Mouse (Mus musculus): Measurements from ENCODE around the gene Ercc2. TPM values are rescaled to one million over a fixed set of nuclear protein-coding genes. Genes with fewer than 3 reads are reported as not detected.

Gene Ercc2
- total and polyA plus RNA-seq, 3 experiments: 34.4 to 44.5 TPM; not detected in 1

DNA sequence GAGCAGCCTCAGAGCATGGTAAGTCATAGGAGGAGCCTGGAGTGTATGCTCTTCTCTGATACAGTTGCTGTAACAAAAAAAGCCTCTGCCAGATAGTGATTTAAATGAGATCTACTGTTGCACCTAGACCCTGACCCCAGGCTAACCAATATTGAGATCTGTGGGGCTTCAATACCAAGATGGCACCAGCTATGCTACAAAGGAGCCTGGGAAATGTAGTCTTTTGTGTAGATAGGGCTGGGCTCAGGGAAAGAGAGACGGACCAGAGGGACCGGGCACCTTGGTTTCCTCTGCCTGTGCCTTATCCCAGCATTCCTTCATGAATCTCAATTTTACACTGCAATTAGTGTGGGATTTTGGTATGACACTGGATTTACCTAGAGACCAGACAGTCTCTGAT, 8.4 kb upstream of the Ercc2 start:
- H3K9me3 ChIP-seq (replicated peaks; ENCODE audit: insufficient read depth, low read length): no peaks in the 10 kb centered on the region
- H3K4me1 ChIP-seq (ENCODE audit: control insufficient read depth in 1 of 2, insufficient read depth in 2 of 2, low read length in 2 of 2): no peaks in the 10 kb centered on the region
- no peaks in the 10 kb centered on the region for H3K36me3 ChIP-seq (ENCODE audit: control insufficient read depth in 1 of 2, insufficient read depth in 2 of 2, low read length in 2 of 2)

DNA sequence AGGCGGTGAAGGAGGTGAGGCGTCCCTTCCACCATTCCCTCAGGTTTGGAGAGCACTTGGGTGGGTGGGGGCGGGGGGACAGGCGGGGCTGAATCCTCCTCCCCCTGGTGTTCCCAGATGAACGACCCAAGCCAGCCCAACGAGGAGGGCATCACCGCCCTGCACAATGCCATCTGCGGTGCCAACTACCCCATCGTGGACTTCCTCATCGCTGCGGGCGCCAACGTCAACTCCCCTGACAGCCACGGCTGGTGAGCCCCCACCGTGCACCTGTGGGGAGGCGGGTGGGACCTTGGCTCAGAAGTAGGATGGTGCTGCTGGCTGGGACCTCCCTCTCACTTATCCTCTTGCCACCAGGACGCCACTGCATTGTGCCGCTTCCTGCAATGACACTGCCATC, 6.4 kb upstream of the Ercc2 start:
- Histone ChIP-seq H3K27me3 (ENCODE audit: control insufficient read depth in 1 of 2, insufficient read depth in 2 of 2, low read length in 2 of 2) (no peaks in the 10 kb centered on the region), H3K4me3 (ENCODE audit: control insufficient read depth in 1 of 2, insufficient read depth in 1 of 2, low read depth in 2 of 2, low read length in 2 of 2) (no peak overlapping the region), H3K27ac (ENCODE audit: control insufficient read depth, low read depth, low read length) (no peak overlapping the region), H3K79me2 (ENCODE audit: control insufficient read depth, insufficient read depth, low read length, poor library complexity) (no peaks in the 10 kb centered on the region), H3K4me1 (ENCODE audit: control insufficient read depth in 1 of 2, insufficient read depth in 2 of 2, low read length in 2 of 2) (no peaks in the 10 kb centered on the region), H3K36me3 (ENCODE audit: control insufficient read depth in 1 of 2, insufficient read depth in 2 of 2, low read length in 2 of 2) (no peaks in the 10 kb centered on the region), H3K9me3 (replicated peaks; ENCODE audit: insufficient read depth, low read length) (no peaks in the 10 kb centered on the region), H3K9ac (ENCODE audit: control insufficient read depth, low read depth, low read length, poor library complexity, severe bottlenecking) (no peak overlapping the region)
- no peak for TF ChIP-seq E2F4 (IDR thresholded peaks at IDR 0.05; ENCODE audit: borderline replicate concordance, low read depth, low read length)
- no peak for TF ChIP-seq ZC3H11A (IDR thresholded peaks at IDR 0.05; ENCODE audit: low read depth, low read length)
- TF ChIP-seq UBTF (IDR thresholded peaks at IDR 0.05; ENCODE audit: borderline replicate concordance, insufficient read depth, low read depth, low read length): no peak
- TF ChIP-seq POLR2A (IDR thresholded peaks at IDR 0.05; ENCODE audit: control insufficient read depth in 1 of 2, insufficient read depth in 1 of 2, low read depth in 1 of 2, low read length in 2 of 2, poor library complexity in 1 of 2): no peak
- TF ChIP-seq MAFK (IDR thresholded peaks at IDR 0.05; ENCODE audit: borderline replicate concordance, low read depth, low read length): no peak
- no peak for TF ChIP-seq MAZ (IDR thresholded peaks at IDR 0.05; ENCODE audit: low read depth, low read length)
- no peak for TF ChIP-seq ELF1 (IDR thresholded peaks at IDR 0.05; ENCODE audit: low read depth, low read length)
- no peak for TF ChIP-seq USF1 (IDR thresholded peaks at IDR 0.05; ENCODE audit: low read depth, low read length)
- no peak for TF ChIP-seq MXI1 (IDR thresholded peaks at IDR 0.05; ENCODE audit: low read depth, low read length)
- TF ChIP-seq USF2 (IDR thresholded peaks at IDR 0.05; ENCODE audit: borderline replicate concordance in 1 of 2, insufficient read depth in 1 of 2, low read depth in 1 of 2, low read length in 2 of 2): no peak
- no peak for TF ChIP-seq NRF1 (IDR thresholded peaks at IDR 0.05; ENCODE audit: insufficient read depth, low read depth, low read length, poor library complexity, severe bottlenecking)
- TF ChIP-seq GATA1 (IDR thresholded peaks at IDR 0.05; ENCODE audit: low read depth, low read length): no peak
- no peak for TF ChIP-seq MYB (IDR thresholded peaks at IDR 0.05; ENCODE audit: low read depth, low read length)
- no peak for DNase-seq (ENCODE audit: low read depth, low spot score)

More for the DNA sequence above, 8.4 kb upstream of the Ercc2 start:
- no peaks in the 10 kb centered on the region for H3K79me2 ChIP-seq (ENCODE audit: control insufficient read depth, insufficient read depth, low read length, poor library complexity)
- no peak overlapping the region for H3K9ac ChIP-seq (ENCODE audit: control insufficient read depth, low read depth, low read length, poor library complexity, severe bottlenecking)
- no peak overlapping the region for H3K4me3 ChIP-seq (ENCODE audit: control insufficient read depth in 1 of 2, insufficient read depth in 1 of 2, low read depth in 2 of 2, low read length in 2 of 2)
- no peaks in the 10 kb centered on the region for H3K27me3 ChIP-seq (ENCODE audit: control insufficient read depth in 1 of 2, insufficient read depth in 2 of 2, low read length in 2 of 2)
- DNase-seq (ENCODE audit: low read depth, low spot score): no peak
- peak; percentile 68 for TF ChIP-seq HCFC1 (IDR thresholded peaks at IDR 0.05; ENCODE audit: low read depth, low read length)
- no peak for TF ChIP-seq MAZ (IDR thresholded peaks at IDR 0.05; ENCODE audit: low read depth, low read length)
- H3K27ac ChIP-seq (ENCODE audit: control insufficient read depth, low read depth, low read length): no peak overlapping the region

DNA sequence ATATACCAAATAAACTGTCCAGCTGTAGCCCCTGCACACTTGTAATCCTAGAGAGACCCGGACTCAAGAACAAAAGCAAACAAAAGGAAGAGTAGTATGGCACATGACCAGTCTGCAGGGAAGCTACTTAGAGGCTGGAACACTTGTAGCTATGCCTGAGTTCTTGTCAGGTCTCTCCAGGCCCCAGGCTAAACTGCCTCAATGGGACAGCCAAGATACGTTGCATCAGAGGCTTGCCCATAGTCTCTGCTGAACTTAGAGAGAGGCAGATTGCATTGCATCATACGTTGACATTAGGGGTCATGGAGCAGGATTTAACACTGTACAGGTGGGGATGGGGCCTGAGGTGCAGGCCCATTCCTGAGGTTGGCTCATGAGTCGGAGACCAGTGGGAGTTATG, 5.8 kb upstream of the Ercc2 start:
- Histone ChIP-seq H3K9ac (ENCODE audit: control insufficient read depth, low read depth, low read length, poor library complexity, severe bottlenecking) (no peak overlapping the region), H3K9me3 (replicated peaks; ENCODE audit: insufficient read depth, low read length) (no peaks in the 10 kb centered on the region), H3K27ac (ENCODE audit: control insufficient read depth, low read depth, low read length) (no peak overlapping the region), H3K4me3 (ENCODE audit: control insufficient read depth in 1 of 2, insufficient read depth in 1 of 2, low read depth in 2 of 2, low read length in 2 of 2) (no peak overlapping the region), H3K27me3 (ENCODE audit: control insufficient read depth in 1 of 2, insufficient read depth in 2 of 2, low read length in 2 of 2) (no peaks in the 10 kb centered on the region), H3K4me1 (ENCODE audit: control insufficient read depth in 1 of 2, insufficient read depth in 2 of 2, low read length in 2 of 2) (no peaks in the 10 kb centered on the region), H3K79me2 (ENCODE audit: control insufficient read depth, insufficient read depth, low read length, poor library complexity) (no peaks in the 10 kb centered on the region), H3K36me3 (ENCODE audit: control insufficient read depth in 1 of 2, insufficient read depth in 2 of 2, low read length in 2 of 2) (no peaks in the 10 kb centered on the region)
- TF ChIP-seq MAZ (IDR thresholded peaks at IDR 0.05; ENCODE audit: low read depth, low read length) (no peak), MXI1 (IDR thresholded peaks at IDR 0.05; ENCODE audit: low read depth, low read length) (no peak), SIN3A (IDR thresholded peaks at IDR 0.05; ENCODE audit: low read length) (no peak), MYB (IDR thresholded peaks at IDR 0.05; ENCODE audit: low read depth, low read length) (no peak), NELFE (IDR thresholded peaks at IDR 0.05; ENCODE audit: low read depth, low read length) (no peak), MYC (IDR thresholded peaks at IDR 0.05; ENCODE audit: low read depth, low read length) (no peak), MEF2A (IDR thresholded peaks at IDR 0.05; ENCODE audit: extremely low read depth, insufficient replicate concordance, low read depth, low read length, poor library complexity, severe bottlenecking) (no peak), ZMIZ1 (IDR thresholded peaks at IDR 0.05; ENCODE audit: low read depth, low read length) (no peak), KAT2A (conservative IDR thresholded peaks at IDR 0.05; ENCODE audit: low read depth, low read length) (no peak), ZKSCAN1 (IDR thresholded peaks at IDR 0.05; ENCODE audit: low read depth, low read length) (no peak), HCFC1 (IDR thresholded peaks at IDR 0.05; ENCODE audit: low read depth, low read length) (no peak), JUND (IDR thresholded peaks at IDR 0.05; ENCODE audit: low read depth, low read length) (no peak), ELF1 (IDR thresholded peaks at IDR 0.05; ENCODE audit: low read depth, low read length) (no peak), TAL1 (IDR thresholded peaks at IDR 0.05; ENCODE audit: low read length) (no peak), ZC3H11A (IDR thresholded peaks at IDR 0.05; ENCODE audit: low read depth, low read length) (no peak), POLR2AphosphoS2 (IDR thresholded peaks at IDR 0.05; ENCODE audit: low read length) (no peak)
- DNase-seq (ENCODE audit: low read depth, low spot score): no peak

All from MEL (cell line).